Mouse (Mus musculus): ENCODE data around the gene Klhdc8a. TPM values are rescaled to one million over a fixed set of nuclear protein-coding genes. Genes with fewer than 3 reads are reported as not detected.

Gene Klhdc8a
- polyA plus RNA-seq, 1 experiment from 2014 or later = 0.33 TPM

- Histone ChIP-seq H3K27me3 (replicated peaks; ENCODE audit: control insufficient read depth, insufficient read depth, low read length) (no peaks in the 10 kb centered on the region), H3K4me1 (ENCODE audit: control insufficient read depth, insufficient read depth, low read length) (peaks cover 31% of the 10 kb centered on the region), H3K9me3 (ENCODE audit: control insufficient read depth, low read length) (no peaks in the 10 kb centered on the region), H3K4me2 (ENCODE audit: low read depth, low read length) (peak overlapping the region; percentile 12; the same call in 1 of the 2 replicates), H3K36me3 (ENCODE audit: control insufficient read depth, insufficient read depth, low read length) (no peaks in the 10 kb centered on the region), H3K9ac (ENCODE audit: low read depth, low read length) (0 out of 2 replicates have a peak overlapping the region, but pooled peaks have one; percentile 33), H3K4me3 (ENCODE audit: low read length) (no peak overlapping the region), H3K27ac (ENCODE audit: low read length) (peak overlapping the region; percentile 66)
- WGBS = 9% methylated on average over 4 of the region's 4 CpGs
- ATAC-seq = peak; percentile 92
Observed at GRCm38 (mm10) chr1:132333675-132334141, 35.3 kb downstream of the Klhdc8a start.

GRCm38 (mm10) chr1:132334178-132334801, 35.9 kb downstream of the Klhdc8a start:
- no peak overlapping the region for H3K4me3 ChIP-seq (ENCODE audit: low read length)
- peaks cover 31% of the 10 kb centered on the region for H3K4me1 ChIP-seq (ENCODE audit: control insufficient read depth, insufficient read depth, low read length)
- H3K9me3 ChIP-seq (ENCODE audit: control insufficient read depth, low read length) = no peaks in the 10 kb centered on the region
- no peaks in the 10 kb centered on the region for H3K36me3 ChIP-seq (ENCODE audit: control insufficient read depth, insufficient read depth, low read length)
- 0 out of 2 replicates have a peak overlapping the region, but pooled peaks have one; percentile 33 for H3K9ac ChIP-seq (ENCODE audit: low read depth, low read length)
- ATAC-seq = no peak; the same call in 1 of the 2 replicates
- no peaks in the 10 kb centered on the region for H3K27me3 ChIP-seq (replicated peaks; ENCODE audit: control insufficient read depth, insufficient read depth, low read length)
- H3K4me2 ChIP-seq (ENCODE audit: low read depth, low read length) = no peak overlapping the region
- 31% methylated on average over 6 of the region's 6 CpGs for WGBS
- peak overlapping the region; percentile 66 for H3K27ac ChIP-seq (ENCODE audit: low read length)

DNA sequence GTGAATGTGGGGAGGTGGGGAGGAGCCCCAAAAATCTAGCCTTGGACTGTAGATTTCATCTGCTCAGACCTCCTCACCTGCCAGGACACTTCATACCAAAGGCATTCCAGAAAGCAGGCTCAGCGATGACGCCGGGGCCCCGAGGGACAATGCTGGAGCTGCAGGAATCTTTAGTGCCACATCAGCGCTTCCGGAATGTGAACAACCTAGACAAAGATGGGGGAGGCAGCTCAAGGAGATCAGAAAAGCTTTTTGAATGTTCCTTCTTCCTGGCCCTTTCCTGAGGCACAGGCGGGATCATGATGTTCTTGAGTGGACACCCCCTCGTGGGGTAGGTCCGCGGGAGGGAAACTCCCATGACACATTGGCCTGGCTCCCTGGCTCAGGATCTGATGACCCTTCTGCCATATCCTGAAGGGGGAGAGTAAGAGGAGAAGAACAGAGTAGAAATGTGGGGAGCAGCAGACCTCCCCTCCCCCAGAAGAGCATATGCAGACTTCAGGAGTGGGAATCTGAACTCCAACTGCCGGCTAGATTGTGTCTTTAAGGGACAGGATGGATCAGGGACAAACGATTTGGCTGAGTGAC, 37.0 kb downstream of the Klhdc8a start:
- H3K4me1 ChIP-seq (ENCODE audit: control insufficient read depth, insufficient read depth, low read length) = peaks cover 31% of the 10 kb centered on the region
- no peak for ATAC-seq
- no peak overlapping the region for H3K27ac ChIP-seq (ENCODE audit: low read length)

GRCm38 (mm10) chr1:132336921-132337320, 38.5 kb downstream of the Klhdc8a start:
- Histone ChIP-seq H3K4me3 (ENCODE audit: low read length) (no peak overlapping the region), H3K9me3 (ENCODE audit: control insufficient read depth, low read length) (no peaks in the 10 kb centered on the region), H3K4me1 (ENCODE audit: control insufficient read depth, insufficient read depth, low read length) (peaks cover 31% of the 10 kb centered on the region), H3K36me3 (ENCODE audit: control insufficient read depth, insufficient read depth, low read length) (no peaks in the 10 kb centered on the region), H3K9ac (ENCODE audit: low read depth, low read length) (no peak overlapping the region), H3K27ac (ENCODE audit: low read length) (no peak overlapping the region), H3K4me2 (ENCODE audit: low read depth, low read length) (no peak overlapping the region), H3K27me3 (replicated peaks; ENCODE audit: control insufficient read depth, insufficient read depth, low read length) (no peaks in the 10 kb centered on the region)
- no peak for ATAC-seq
- 76% methylated on average over 6 of the region's 6 CpGs for WGBS

More for the DNA sequence above, 37.0 kb downstream of the Klhdc8a start:
- H3K4me3 ChIP-seq (ENCODE audit: low read length) = no peak overlapping the region
- no peaks in the 10 kb centered on the region for H3K9me3 ChIP-seq (ENCODE audit: control insufficient read depth, low read length)
- no peaks in the 10 kb centered on the region for H3K36me3 ChIP-seq (ENCODE audit: control insufficient read depth, insufficient read depth, low read length)
- WGBS = 55% methylated on average over 12 of the region's 12 CpGs
- H3K4me2 ChIP-seq (ENCODE audit: low read depth, low read length) = no peak overlapping the region
- H3K9ac ChIP-seq (ENCODE audit: low read depth, low read length) = no peak overlapping the region
- no peaks in the 10 kb centered on the region for H3K27me3 ChIP-seq (replicated peaks; ENCODE audit: control insufficient read depth, insufficient read depth, low read length)

DNA sequence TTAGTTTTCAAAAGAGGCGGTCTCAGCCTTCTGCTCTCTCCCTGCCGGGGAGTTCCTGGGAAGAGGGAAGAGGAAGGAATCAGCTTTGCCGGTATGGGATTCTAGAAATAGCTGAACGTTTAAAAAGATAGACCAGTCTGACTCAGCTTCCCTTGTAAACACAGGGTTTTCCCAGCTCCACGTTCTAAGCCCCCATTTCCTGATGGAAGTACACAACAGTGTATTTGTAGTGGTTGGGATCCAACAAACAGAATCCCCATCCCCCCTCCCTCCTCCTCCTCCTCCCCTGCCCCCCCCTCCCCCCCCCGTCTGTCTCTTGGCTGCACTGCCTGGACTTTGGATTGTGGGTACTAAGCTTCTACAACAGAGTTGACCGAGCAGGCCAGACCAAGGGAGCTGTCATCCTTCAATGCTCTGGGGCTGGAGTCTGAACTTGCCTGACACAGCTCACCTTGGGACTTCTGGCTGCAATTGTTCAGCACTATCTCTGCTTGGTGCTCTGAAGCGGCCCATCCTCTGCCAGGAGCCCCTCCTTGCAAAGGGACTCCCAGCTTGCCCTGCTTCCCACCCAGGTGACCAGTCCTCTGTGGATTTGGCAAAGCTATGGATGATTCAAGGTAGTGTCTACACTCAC, 39.7 kb downstream of the Klhdc8a start:
- WGBS = 29% methylated on average over 8 of the region's 8 CpGs
- Histone ChIP-seq H3K4me3 (ENCODE audit: low read length) (no peak overlapping the region), H3K27me3 (replicated peaks; ENCODE audit: control insufficient read depth, insufficient read depth, low read length) (no peaks in the 10 kb centered on the region), H3K36me3 (ENCODE audit: control insufficient read depth, insufficient read depth, low read length) (no peaks in the 10 kb centered on the region), H3K4me1 (ENCODE audit: control insufficient read depth, insufficient read depth, low read length) (peaks cover 27% of the 10 kb centered on the region), H3K9ac (ENCODE audit: low read depth, low read length) (no peak overlapping the region), H3K9me3 (ENCODE audit: control insufficient read depth, low read length) (no peaks in the 10 kb centered on the region), H3K27ac (ENCODE audit: low read length) (0 out of 2 replicates have a peak overlapping the region, but pooled peaks have one; percentile 25), H3K4me2 (ENCODE audit: low read depth, low read length) (no peak overlapping the region)
- ATAC-seq = no peak

- no peak for ATAC-seq
- Histone ChIP-seq H3K4me3 (ENCODE audit: low read length) (no peak overlapping the region), H3K36me3 (ENCODE audit: control insufficient read depth, insufficient read depth, low read length) (no peaks in the 10 kb centered on the region), H3K9ac (ENCODE audit: low read depth, low read length) (no peak overlapping the region), H3K9me3 (ENCODE audit: control insufficient read depth, low read length) (no peaks in the 10 kb centered on the region), H3K4me1 (ENCODE audit: control insufficient read depth, insufficient read depth, low read length) (peaks cover 10% of the 10 kb centered on the region), H3K27ac (ENCODE audit: low read length) (no peak overlapping the region), H3K27me3 (replicated peaks; ENCODE audit: control insufficient read depth, insufficient read depth, low read length) (no peaks in the 10 kb centered on the region), H3K4me2 (ENCODE audit: low read depth, low read length) (no peak overlapping the region)
- WGBS = 46% methylated on average over 5 of the region's 5 CpGs
Observed at GRCm38 (mm10) chr1:132341731-132342501, 43.5 kb downstream of the Klhdc8a start.

- Histone ChIP-seq H3K9me3 (ENCODE audit: control insufficient read depth, low read length) (no peaks in the 10 kb centered on the region), H3K4me3 (ENCODE audit: low read length) (no peak overlapping the region), H3K27me3 (replicated peaks; ENCODE audit: control insufficient read depth, insufficient read depth, low read length) (no peaks in the 10 kb centered on the region), H3K36me3 (ENCODE audit: control insufficient read depth, insufficient read depth, low read length) (no peaks in the 10 kb centered on the region), H3K27ac (ENCODE audit: low read length) (no peak overlapping the region), H3K4me1 (ENCODE audit: control insufficient read depth, insufficient read depth, low read length) (peaks cover 10% of the 10 kb centered on the region), H3K4me2 (ENCODE audit: low read depth, low read length) (no peak overlapping the region), H3K9ac (ENCODE audit: low read depth, low read length) (no peak overlapping the region)
- 63% methylated on average over 3 of the region's 3 CpGs for WGBS
- no peak for ATAC-seq
Observed at GRCm38 (mm10) chr1:132342518-132342917, 44.1 kb downstream of the Klhdc8a start.

DNA sequence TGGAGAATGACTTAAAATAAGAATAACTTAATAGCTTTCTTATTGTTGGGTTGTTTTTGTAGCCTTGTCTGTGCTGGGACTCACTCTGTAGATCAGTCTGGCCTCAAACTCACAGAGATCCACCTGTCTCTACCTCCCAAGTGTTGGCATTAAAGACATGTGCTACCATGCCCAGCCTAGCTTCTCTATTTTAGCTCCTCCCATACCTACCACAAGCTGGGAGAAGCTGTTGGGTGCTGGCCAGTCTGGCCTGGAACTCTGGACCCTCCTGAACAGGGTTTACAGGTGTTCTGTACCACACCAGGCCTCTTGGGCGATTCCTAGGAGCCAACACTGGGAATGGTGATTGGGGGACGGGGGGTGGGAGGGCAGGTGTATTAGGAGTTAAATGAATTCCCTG, 44.8 kb downstream of the Klhdc8a start:
- no peak overlapping the region for H3K4me2 ChIP-seq (ENCODE audit: low read depth, low read length)
- 93% methylated on average over 2 of the region's 2 CpGs for WGBS

GRCm38 (mm10) chr1:132343656-132344055, 45.2 kb downstream of the Klhdc8a start:
- no peak for ATAC-seq
- no peak overlapping the region for H3K9ac ChIP-seq (ENCODE audit: low read depth, low read length)
- no peak overlapping the region for H3K4me2 ChIP-seq (ENCODE audit: low read depth, low read length)

More for the DNA sequence above, 44.8 kb downstream of the Klhdc8a start:
- no peak overlapping the region for H3K4me3 ChIP-seq (ENCODE audit: low read length)
- H3K27me3 ChIP-seq (replicated peaks; ENCODE audit: control insufficient read depth, insufficient read depth, low read length) = no peaks in the 10 kb centered on the region
- ATAC-seq = no peak
- H3K9ac ChIP-seq (ENCODE audit: low read depth, low read length) = no peak overlapping the region
- no peak overlapping the region for H3K27ac ChIP-seq (ENCODE audit: low read length)
- no peaks in the 10 kb centered on the region for H3K36me3 ChIP-seq (ENCODE audit: control insufficient read depth, insufficient read depth, low read length)
- H3K4me1 ChIP-seq (ENCODE audit: control insufficient read depth, insufficient read depth, low read length) = peaks cover 10% of the 10 kb centered on the region; the same call in 1 of the 2 replicates
- H3K9me3 ChIP-seq (ENCODE audit: control insufficient read depth, low read length) = no peaks in the 10 kb centered on the region

More at GRCm38 (mm10) chr1:132343656-132344055, 45.2 kb downstream of the Klhdc8a start:
- Histone ChIP-seq H3K36me3 (ENCODE audit: control insufficient read depth, insufficient read depth, low read length) (no peaks in the 10 kb centered on the region), H3K4me1 (ENCODE audit: control insufficient read depth, insufficient read depth, low read length) (peaks cover 8% of the 10 kb centered on the region; the same call in 1 of the 2 replicates), H3K4me3 (ENCODE audit: low read length) (no peak overlapping the region), H3K27ac (ENCODE audit: low read length) (no peak overlapping the region), H3K9me3 (ENCODE audit: control insufficient read depth, low read length) (no peaks in the 10 kb centered on the region), H3K27me3 (replicated peaks; ENCODE audit: control insufficient read depth, insufficient read depth, low read length) (no peaks in the 10 kb centered on the region)
- 81% methylated on average over 1 of the region's 1 CpGs for WGBS

All from intestine, embryonic 16.5 days (tissue).